Mouse (Mus musculus) liver, embryonic 14.5 days (tissue): Measurements from ENCODE around the gene Olfr47.

Experiments
- CTCF ChIP-seq: IDR thresholded peaks from 2 replicates; pipeline ENCODE4 v1.5.1; 2016; ENCODE audit warnings: antibody characterized with exemption, low read depth, control low read depth
- EP300 ChIP-seq: IDR thresholded peaks from 2 replicates; pipeline ENCODE4 v1.6.1; 2016; ENCODE audit warnings: antibody characterized with exemption, low read depth

DNA sequence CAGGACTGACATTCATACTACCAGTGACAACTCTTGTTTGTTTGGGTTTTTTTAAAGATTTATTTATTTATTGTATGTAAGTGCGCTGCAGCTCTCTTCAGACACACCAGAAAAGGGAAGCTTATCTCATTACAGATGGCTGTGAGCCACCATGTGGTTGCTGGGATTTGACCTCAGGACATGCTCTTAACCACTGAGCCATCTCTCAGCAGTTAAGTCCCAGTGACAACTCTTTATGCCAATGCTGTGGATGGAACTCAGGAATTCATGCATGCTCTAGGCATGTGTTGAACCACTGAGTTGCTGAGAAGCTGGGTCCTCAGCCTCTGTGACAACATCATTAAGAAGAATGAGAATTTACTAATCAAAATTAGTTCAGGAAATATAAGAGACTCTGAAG, 21.7 kb downstream of the Olfr47 start:
- no peak for TF ChIP-seq CTCF
- TF ChIP-seq EP300, result no peak
